In the genomic region with DNA sequence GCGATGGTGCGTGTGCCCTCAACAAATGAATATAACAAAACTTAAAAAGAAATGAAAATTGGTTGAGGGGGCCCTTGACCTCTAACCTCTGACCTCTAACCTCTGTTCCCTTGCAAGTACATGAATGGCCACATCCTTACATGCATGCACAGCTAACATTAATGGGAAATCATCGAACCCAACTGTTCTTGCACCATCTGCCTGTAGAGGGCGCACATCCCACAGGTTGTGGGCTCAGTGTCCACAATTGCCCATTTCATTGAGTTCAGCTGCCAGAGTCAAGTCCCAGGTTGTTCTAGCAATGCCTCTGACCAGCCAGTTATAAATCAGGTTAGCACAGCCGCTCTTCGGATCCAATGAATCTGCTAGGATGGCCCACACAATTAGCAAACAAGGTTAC, we compare ENCODE assay signal across 10 mouse cellular contexts. TPM values are rescaled to one million over a fixed set of nuclear protein-coding genes. Genes with fewer than 3 reads are reported as not detected.
DNase-seq lines count a peak whose midpoint lies in the region; ATAC-seq and TF ChIP-seq lines count a peak whose summit lies in the region.
"Had no signal": no experiment of that assay in that cellular context is flagged by ENCODE, and none has a peak within 500 bp of the region (broad histone marks: within the 10 kb centered on the region; RNA-seq: fewer than 3 reads in every experiment).

No protein-coding gene starts in this region.

- 36% methylated on average over 6 of the region's 6 CpGs for WGBS in hindbrain, embryonic 10.5 days
- 37% methylated on average over 6 of the region's 6 CpGs for WGBS in hindbrain, embryonic 13.5 days

- no peak for ATAC-seq in hindbrain, embryonic 13.5 days (ENCODE audit: low FRiP score)
- ATAC-seq in granulocyte monocyte progenitor cell, adult 5-6 weeks (replicated peaks; ENCODE audit: poor library complexity, severe bottlenecking): peak; percentile 30

- no peak overlapping the region for H3K4me2 ChIP-seq in hindbrain, embryonic 13.5 days
- H3K4me2 ChIP-seq: embryonic facial prominence, embryonic 12.5 days; midbrain, embryonic 12.5 days had no signal

- H3K4me1 ChIP-seq in hindbrain, embryonic 10.5 days (replicated peaks): peaks cover 9% of the 10 kb centered on the region; the same call in 1 of the 2 replicates
- peaks cover 4% of the 10 kb centered on the region for H3K4me1 ChIP-seq in hindbrain, embryonic 13.5 days (replicated peaks)
- H3K4me1 ChIP-seq in testis, adult 2 months (ENCODE audit: control insufficient read depth, insufficient read depth, low read length): peaks cover under 1% of the 10 kb centered on the region
- H3K4me1 ChIP-seq: midbrain, embryonic 12.5 days had no signal

- no peaks in the 10 kb centered on the region for H3K27me3 ChIP-seq in hindbrain, embryonic 10.5 days (ENCODE audit: insufficient read depth, poor library complexity, severe bottlenecking)
- no peaks in the 10 kb centered on the region for H3K27me3 ChIP-seq in hindbrain, embryonic 13.5 days
- H3K27me3 ChIP-seq in testis, adult 2 months (ENCODE audit: control insufficient read depth, insufficient read depth, low read length): no peaks in the 10 kb centered on the region
- H3K27me3 ChIP-seq: embryonic facial prominence, embryonic 12.5 days; midbrain, embryonic 12.5 days had no signal

- no peak for TF ChIP-seq POLR2A in testis, adult 2 months (IDR thresholded peaks at IDR 0.05; ENCODE audit: control insufficient read depth, low read depth, low read length)

- peak; percentile 95; the same call in 1 of the 2 replicates for TF ChIP-seq CTCF in testis, adult 2 months (IDR thresholded peaks at IDR 0.05; ENCODE audit: control insufficient read depth, insufficient read depth, insufficient replicate concordance, low read depth, low read length)

- DNase-seq in hindbrain, embryonic 10.5 days (ENCODE audit: low spot score): peak; percentile 86
- DNase-seq in Muller cell, postnatal 12 days (ENCODE audit: inconsistent ontology term): peak; percentile 70
- peak; percentile 92 to 94 for DNase-seq in cerebellum, postnatal 10 days
- DNase-seq in layer of hippocampus, postnatal 36 days: peak; percentile 50 to 64
- DNase-seq in mesoderm, embryonic 11.5 days (ENCODE audit: low read depth, low spot score): peak; percentile 92

- no peak overlapping the region for H3K9ac ChIP-seq in hindbrain, embryonic 13.5 days
- H3K9ac ChIP-seq: embryonic facial prominence, embryonic 12.5 days; midbrain, embryonic 12.5 days had no signal

- H3K4me3 ChIP-seq in hindbrain, embryonic 10.5 days: no peak overlapping the region
- no peak overlapping the region for H3K4me3 ChIP-seq in hindbrain, embryonic 13.5 days
- H3K4me3 ChIP-seq in testis, adult 2 months (ENCODE audit: control insufficient read depth, low read depth, low read length): no peak overlapping the region
- H3K4me3 ChIP-seq: embryonic facial prominence, embryonic 12.5 days; midbrain, embryonic 12.5 days had no signal

- no peaks in the 10 kb centered on the region for H3K9me3 ChIP-seq in hindbrain, embryonic 10.5 days
- no peaks in the 10 kb centered on the region for H3K9me3 ChIP-seq in hindbrain, embryonic 13.5 days
- H3K9me3 ChIP-seq: embryonic facial prominence, embryonic 12.5 days; midbrain, embryonic 12.5 days had no signal

- no peaks in the 10 kb centered on the region for H3K36me3 ChIP-seq in hindbrain, embryonic 10.5 days
- H3K36me3 ChIP-seq in hindbrain, embryonic 13.5 days: no peaks in the 10 kb centered on the region
- H3K36me3 ChIP-seq in testis, adult 2 months (ENCODE audit: control insufficient read depth, insufficient read depth, low read length): no peaks in the 10 kb centered on the region
- H3K36me3 ChIP-seq: embryonic facial prominence, embryonic 12.5 days; midbrain, embryonic 12.5 days had no signal

- no peak overlapping the region for H3K27ac ChIP-seq in hindbrain, embryonic 10.5 days
- no peak overlapping the region for H3K27ac ChIP-seq in hindbrain, embryonic 13.5 days
- H3K27ac ChIP-seq in testis, adult 2 months (ENCODE audit: control insufficient read depth, insufficient read depth, low read depth, low read length): no peak overlapping the region
- H3K27ac ChIP-seq: embryonic facial prominence, embryonic 12.5 days; midbrain, embryonic 12.5 days had no signal

RNA-seq across cellular contexts. Expression of gene Fxr2, which starts 4.5 kb away (rescaled TPM):
- polyA plus RNA-seq in hindbrain, embryonic 10.5 days (2016; fragmentation: Nextera tagmentation; extraction: Ambion mirVana): 37.9 and 47.4 TPM in 2 replicates
- 40.5 and 52.0 TPM in 2 replicates for polyA plus RNA-seq in hindbrain, embryonic 13.5 days (2015; fragmentation: Nextera tagmentation; extraction: Ambion mirVana)
- total RNA-seq in granulocyte monocyte progenitor cell, adult 5-6 weeks (2014; fragmentation: Nextera tagmentation): 47.4 and 65.8 TPM in 2 replicates
- total RNA-seq in granulocyte monocyte progenitor cell, adult 5-6 weeks (2017): 34.1 and 37.1 TPM in 2 replicates
- 100 to 1,000 TPM; 147 to 153 TPM for total RNA-seq in layer of hippocampus, postnatal 36 days (2021)
- 63.3 and 69.1 TPM in 2 replicates for polyA plus RNA-seq in testis, adult 2 months (2012; rRNA removed)

RNA-seq across cellular contexts. Expression of gene Sat2, which starts 6.5 kb away (rescaled TPM):
- 15.4 and 24.5 TPM in 2 replicates for polyA plus RNA-seq in hindbrain, embryonic 10.5 days (2016; fragmentation: Nextera tagmentation; extraction: Ambion mirVana)
- 28.0 and 28.1 TPM in 2 replicates for polyA plus RNA-seq in hindbrain, embryonic 13.5 days (2015; fragmentation: Nextera tagmentation; extraction: Ambion mirVana)
- total RNA-seq in granulocyte monocyte progenitor cell, adult 5-6 weeks (2014; fragmentation: Nextera tagmentation): not detected in 2 replicates
- total RNA-seq in granulocyte monocyte progenitor cell, adult 5-6 weeks (2017): 1.8 TPM in 1 of 2 replicates, not detected in the other
- 10 to 100 TPM; 11.7 to 13.7 TPM for total RNA-seq in layer of hippocampus, postnatal 36 days (2021)
- polyA plus RNA-seq in testis, adult 2 months (2012; rRNA removed): 7.0 and 9.4 TPM in 2 replicates

RNA-seq across cellular contexts. Expression of gene Shbg, which starts 10.6 kb away (rescaled TPM):
- not detected in 2 replicates for polyA plus RNA-seq in hindbrain, embryonic 10.5 days (2016; fragmentation: Nextera tagmentation; extraction: Ambion mirVana)
- not detected in 2 replicates for polyA plus RNA-seq in hindbrain, embryonic 13.5 days (2015; fragmentation: Nextera tagmentation; extraction: Ambion mirVana)
- total RNA-seq in granulocyte monocyte progenitor cell, adult 5-6 weeks (2014; fragmentation: Nextera tagmentation): not detected in 2 replicates
- total RNA-seq in granulocyte monocyte progenitor cell, adult 5-6 weeks (2017): not detected in 2 replicates
- not detected for total RNA-seq in layer of hippocampus, postnatal 36 days (2021)
- polyA plus RNA-seq in testis, adult 2 months (2012; rRNA removed): 11.9 and 16.4 TPM in 2 replicates
- polyA plus RNA-seq: embryonic facial prominence, embryonic 12.5 days; midbrain, embryonic 12.5 days had no signal

RNA-seq across cellular contexts. Expression of gene Atp1b2, which starts 22.5 kb away (rescaled TPM):
- polyA plus RNA-seq in hindbrain, embryonic 10.5 days (2016; fragmentation: Nextera tagmentation; extraction: Ambion mirVana): 7.5 and 7.8 TPM in 2 replicates
- 27.6 and 29.7 TPM in 2 replicates for polyA plus RNA-seq in hindbrain, embryonic 13.5 days (2015; fragmentation: Nextera tagmentation; extraction: Ambion mirVana)
- total RNA-seq in granulocyte monocyte progenitor cell, adult 5-6 weeks (2014; fragmentation: Nextera tagmentation): 1.7 and 3.0 TPM in 2 replicates
- total RNA-seq in granulocyte monocyte progenitor cell, adult 5-6 weeks (2017): 0.10 TPM in 1 of 2 replicates, not detected in the other
- 100 to 1,000 TPM; 400 to 418 TPM for total RNA-seq in layer of hippocampus, postnatal 36 days (2021)
- 27.9 and 40.5 TPM in 2 replicates for polyA plus RNA-seq in testis, adult 2 months (2012; rRNA removed)

RNA-seq across cellular contexts. Expression of gene Sox15, which starts 26.8 kb away (rescaled TPM):
- 0.37 TPM in 1 of 2 replicates, not detected in the other for polyA plus RNA-seq in hindbrain, embryonic 10.5 days (2016; fragmentation: Nextera tagmentation; extraction: Ambion mirVana)
- not detected in 2 replicates for polyA plus RNA-seq in hindbrain, embryonic 13.5 days (2015; fragmentation: Nextera tagmentation; extraction: Ambion mirVana)
- not detected in 2 replicates for total RNA-seq in granulocyte monocyte progenitor cell, adult 5-6 weeks (2014; fragmentation: Nextera tagmentation)
- total RNA-seq in granulocyte monocyte progenitor cell, adult 5-6 weeks (2017): not detected in 2 replicates
- not detected for total RNA-seq in layer of hippocampus, postnatal 36 days (2021)
- 0.25 and 0.38 TPM in 2 replicates for polyA plus RNA-seq in testis, adult 2 months (2012; rRNA removed)
- polyA plus RNA-seq: embryonic facial prominence, embryonic 12.5 days; midbrain, embryonic 12.5 days had no signal

Comparison
In these comparisons a context has a peak if more than half of its experiments do, and no peak if none do; other contexts are left out.
1. RNA of gene Shbg, which starts 10.6 kb away (polyA plus RNA-seq): 11.9 to 16.4 TPM in testis, adult 2 months; not detected in hindbrain, embryonic 10.5 days and not detected in hindbrain, embryonic 13.5 days; every median in the first group is over 10 times any median in the second.
2. Peak in every context shown above with its lines, with median percentiles within 50 percentile points of each other: DNase-seq.